Mouse (Mus musculus) heart, embryonic 11.5 days (tissue): ENCODE measurements around the gene Psme4. TPM values are rescaled to one million over a fixed set of nuclear protein-coding genes. Genes with fewer than 3 reads are reported as not detected.

ENCODE experiments used
- ATAC-seq: fragments of 200-750 bp; cut with Nextera tagmentation; replicated peaks from 2 replicates; pipeline ENCODE4 v1.8.0; 2017; ENCODE audit warnings: moderate library complexity; ENCODE audit not compliant: insufficient number of reproducible peaks, low FRiP score, low TSS enrichment
- H3K27ac ChIP-seq: fragments of 300-500 bp; sonication (generic); 2 replicates; pipeline ENCODE4 v1.5.1; 2014; ENCODE audit warnings: mild to moderate bottlenecking, low read depth, low read length
- H3K27me3 ChIP-seq: fragments of 300-500 bp; sonication (generic); 2 replicates; pipeline ENCODE4 v1.6.1; 2014; ENCODE audit warnings: mild to moderate bottlenecking, low read length, mixed read lengths; ENCODE audit not compliant: control insufficient read depth, insufficient read depth
- H3K36me3 ChIP-seq: fragments of 300-500 bp; sonication (generic); 2 replicates; pipeline ENCODE4 v1.6.1; 2014; ENCODE audit warnings: mild to moderate bottlenecking, low read length, moderate library complexity, mixed read lengths; ENCODE audit not compliant: control insufficient read depth, insufficient read depth
- H3K4me1 ChIP-seq: fragments of 300-500 bp; sonication (generic); 2 replicates; pipeline ENCODE4 v1.6.1; 2014; ENCODE audit warnings: low read length; ENCODE audit not compliant: control insufficient read depth, insufficient read depth
- H3K4me2 ChIP-seq: fragments of 300-500 bp; sonication (generic); 2 replicates; pipeline ENCODE4 v1.6.1; 2014; ENCODE audit warnings: mild to moderate bottlenecking, moderate library complexity
- H3K4me3 ChIP-seq: fragments of 300-500 bp; sonication (generic); 2 replicates; pipeline ENCODE4 v1.5.1; 2014; ENCODE audit warnings: low read depth, low read length
- H3K9ac ChIP-seq: fragments of 300-500 bp; sonication (generic); 2 replicates; pipeline ENCODE4 v1.6.1; 2014; ENCODE audit warnings: mild to moderate bottlenecking, low read depth, low read length, moderate library complexity
- H3K9me3 ChIP-seq: fragments of 300-500 bp; sonication (generic); replicated peaks from 2 replicates; pipeline ENCODE4 v1.6.1; 2016; ENCODE audit warnings: low read length; ENCODE audit not compliant: control insufficient read depth
- WGBS: fragments of 180-500 bp; shearing (Covaris S2); extraction: QIAGEN DNeasy Blood & Tissue Kit; methylation state at CpG from one replicate; pipeline ENCODE4 v1.1.7; 2014; ENCODE audit not compliant: insufficient replicate concordance; 5-methylcytosine and 5-hydroxymethylcytosine counted together
- polyA plus RNA-seq: library from polyadenylated mRNA; unstranded; fragments of >200 nt; fragmentation: Nextera tagmentation; extraction: Ambion mirVana; gene quantifications from 2 replicates; pipeline ENCODE4 v1.2.1, GENCODE M21; 2014

The Psme4 gene
- 17.1 and 23.8 TPM in 2 replicates for polyA plus RNA-seq

GRCm38 (mm10) chr11:30771267-30771903 is at the start of gene Psme4:
TSS of gene Psme4 (plus strand) at chr11:30771726.
- Histone ChIP-seq H3K4me2 (peak within 1 kb of the TSS; percentile 81), H3K27me3 (no peaks in the 10 kb centered on the region), H3K27ac (peak within 1 kb of the TSS; percentile 93), H3K9me3 (no peaks in the 10 kb centered on the region), H3K36me3 (no peaks in the 10 kb centered on the region), H3K4me1 (0 out of 2 replicates have a peak, but pooled peaks cover 4% of the 10 kb centered on the region), H3K9ac (peak within 1 kb of the TSS; percentile 96), H3K4me3 (peak within 1 kb of the TSS; percentile 95)
- peak; percentile 96 for ATAC-seq
- under 1% methylated on average over 38 of the region's 43 CpGs for WGBS

- Histone ChIP-seq H3K27ac (no peak overlapping the region), H3K27me3 (no peaks in the 10 kb centered on the region), H3K4me2 (no peak overlapping the region), H3K9me3 (no peaks in the 10 kb centered on the region), H3K4me3 (no peak overlapping the region), H3K9ac (no peak overlapping the region), H3K4me1 (no peaks in the 10 kb centered on the region), H3K36me3 (no peaks in the 10 kb centered on the region)
- WGBS, result 54% methylated on average over 5 of the region's 5 CpGs
- ATAC-seq, result no peak
Observed at GRCm38 (mm10) chr11:30723438-30723837, 48.1 kb upstream of the Psme4 start.

GRCm38 (mm10) chr11:30730721-30731120 is 40.8 kb upstream of the Psme4 start:
- Histone ChIP-seq H3K4me2 (no peak overlapping the region), H3K27me3 (no peaks in the 10 kb centered on the region), H3K36me3 (no peaks in the 10 kb centered on the region), H3K4me1 (no peaks in the 10 kb centered on the region), H3K9me3 (no peaks in the 10 kb centered on the region), H3K27ac (no peak overlapping the region), H3K9ac (no peak overlapping the region), H3K4me3 (no peak overlapping the region)
- ATAC-seq, result no peak

- Histone ChIP-seq H3K4me3 (no peak overlapping the region), H3K27ac (no peak overlapping the region), H3K4me2 (no peak overlapping the region), H3K36me3 (no peaks in the 10 kb centered on the region), H3K9me3 (no peaks in the 10 kb centered on the region), H3K27me3 (no peaks in the 10 kb centered on the region), H3K9ac (no peak overlapping the region), H3K4me1 (no peaks in the 10 kb centered on the region)
- no peak for ATAC-seq
Observed at GRCm38 (mm10) chr11:30733376-30733775, 38.1 kb upstream of the Psme4 start.

GRCm38 (mm10) chr11:30743991-30744390 is 27.5 kb upstream of the Psme4 start:
- Histone ChIP-seq H3K27me3 (no peaks in the 10 kb centered on the region), H3K9me3 (no peaks in the 10 kb centered on the region), H3K9ac (no peak overlapping the region), H3K36me3 (no peaks in the 10 kb centered on the region), H3K4me3 (no peak overlapping the region), H3K27ac (no peak overlapping the region), H3K4me1 (no peaks in the 10 kb centered on the region), H3K4me2 (no peak overlapping the region)
- no peak for ATAC-seq

GRCm38 (mm10) chr11:30748938-30749337 is 22.6 kb upstream of the Psme4 start:
- H3K9me3 ChIP-seq, result no peaks in the 10 kb centered on the region
- no peak overlapping the region for H3K4me3 ChIP-seq
- ATAC-seq, result no peak
- H3K4me2 ChIP-seq, result no peak overlapping the region
- no peaks in the 10 kb centered on the region for H3K27me3 ChIP-seq
- no peaks in the 10 kb centered on the region for H3K4me1 ChIP-seq
- H3K27ac ChIP-seq, result no peak overlapping the region
- no peak overlapping the region for H3K9ac ChIP-seq
- H3K36me3 ChIP-seq, result no peaks in the 10 kb centered on the region
- 71% methylated on average over 3 of the region's 3 CpGs for WGBS

GRCm38 (mm10) chr11:30749587-30749986 is 21.9 kb upstream of the Psme4 start:
- H3K9me3 ChIP-seq, result no peaks in the 10 kb centered on the region
- no peaks in the 10 kb centered on the region for H3K36me3 ChIP-seq
- no peaks in the 10 kb centered on the region for H3K27me3 ChIP-seq
- H3K27ac ChIP-seq, result no peak overlapping the region
- no peaks in the 10 kb centered on the region for H3K4me1 ChIP-seq
- no peak overlapping the region for H3K4me3 ChIP-seq
- H3K4me2 ChIP-seq, result no peak overlapping the region
- WGBS, result 54% methylated on average over 3 of the region's 3 CpGs
- no peak overlapping the region for H3K9ac ChIP-seq
- ATAC-seq, result no peak

GRCm38 (mm10) chr11:30750039-30750823 is 21.3 kb upstream of the Psme4 start:
- H3K36me3 ChIP-seq, result no peaks in the 10 kb centered on the region
- no peaks in the 10 kb centered on the region for H3K4me1 ChIP-seq
- H3K9me3 ChIP-seq, result no peaks in the 10 kb centered on the region
- no peaks in the 10 kb centered on the region for H3K27me3 ChIP-seq
- no peak overlapping the region for H3K27ac ChIP-seq
- no peak overlapping the region for H3K4me3 ChIP-seq
- ATAC-seq, result no peak
- 67% methylated on average over 3 of the region's 3 CpGs for WGBS
- no peak overlapping the region for H3K9ac ChIP-seq
- H3K4me2 ChIP-seq, result no peak overlapping the region

- WGBS, result 63% methylated on average over 3 of the region's 3 CpGs
- Histone ChIP-seq H3K9me3 (no peaks in the 10 kb centered on the region), H3K27me3 (no peaks in the 10 kb centered on the region), H3K4me1 (no peaks in the 10 kb centered on the region), H3K27ac (no peak overlapping the region), H3K9ac (no peak overlapping the region), H3K4me2 (no peak overlapping the region), H3K4me3 (no peak overlapping the region), H3K36me3 (no peaks in the 10 kb centered on the region)
- no peak for ATAC-seq
Observed at GRCm38 (mm10) chr11:30752956-30753355, 18.6 kb upstream of the Psme4 start.
